Mouse (Mus musculus): ENCODE results near the gene Grip1. TPM values are rescaled to one million over a fixed set of nuclear protein-coding genes. Genes with fewer than 3 reads are reported as not detected.

Grip1 gene
- polyA plus RNA-seq, 1 experiment from 2014 or later: 5.0 TPM

GRCm38 (mm10) chr10:119427653-119428052 is 26.0 kb upstream of the Grip1 start:
- Histone ChIP-seq H3K4me1 (ENCODE audit: control insufficient read depth, insufficient read depth, low read length) (no peaks in the 10 kb centered on the region), H3K4me2 (ENCODE audit: low read depth, low read length) (no peak overlapping the region), H3K27ac (replicated peaks; ENCODE audit: low read depth, low read length) (no peak overlapping the region), H3K27me3 (replicated peaks; ENCODE audit: control insufficient read depth, insufficient read depth, low read length) (no peaks in the 10 kb centered on the region), H3K4me3 (ENCODE audit: low read depth, low read length) (no peak overlapping the region), H3K9me3 (ENCODE audit: control insufficient read depth, low read length) (no peaks in the 10 kb centered on the region), H3K9ac (ENCODE audit: low read depth, low read length) (no peak overlapping the region), H3K36me3 (ENCODE audit: control insufficient read depth, insufficient read depth, low read length) (no peaks in the 10 kb centered on the region)
- ATAC-seq (ENCODE audit: low read depth): no peak
- no peak for DNase-seq (ENCODE audit: low spot score)
- WGBS: 87% methylated on average over 7 of the region's 7 CpGs

DNA sequence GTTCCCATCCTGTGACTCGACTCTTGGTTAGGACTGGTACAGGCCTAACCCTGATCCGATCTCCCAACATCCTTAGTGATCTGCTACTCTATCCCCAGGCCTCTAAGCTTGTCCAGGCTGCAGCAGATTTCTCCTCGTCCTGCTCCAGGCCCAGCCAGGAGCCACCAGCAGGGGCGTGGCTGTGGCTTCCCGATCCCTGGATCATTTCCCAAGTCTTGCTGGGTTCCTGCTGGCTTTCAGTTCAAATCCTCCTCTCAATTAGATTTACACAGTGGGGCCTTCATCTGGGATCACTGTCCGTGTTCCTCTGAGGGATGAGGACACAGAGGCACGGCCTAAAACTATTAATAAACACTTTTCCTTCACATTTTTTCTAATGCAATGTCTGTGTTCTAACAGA is 25.5 kb upstream of the Grip1 start:
- H3K27ac ChIP-seq (replicated peaks; ENCODE audit: low read depth, low read length): no peak overlapping the region
- no peak for DNase-seq (ENCODE audit: low spot score)
- H3K4me1 ChIP-seq (ENCODE audit: control insufficient read depth, insufficient read depth, low read length): no peaks in the 10 kb centered on the region
- H3K27me3 ChIP-seq (replicated peaks; ENCODE audit: control insufficient read depth, insufficient read depth, low read length): no peaks in the 10 kb centered on the region
- no peaks in the 10 kb centered on the region for H3K9me3 ChIP-seq (ENCODE audit: control insufficient read depth, low read length)
- H3K9ac ChIP-seq (ENCODE audit: low read depth, low read length): no peak overlapping the region
- no peak for ATAC-seq (ENCODE audit: low read depth)
- H3K36me3 ChIP-seq (ENCODE audit: control insufficient read depth, insufficient read depth, low read length): no peaks in the 10 kb centered on the region
- no peak overlapping the region for H3K4me3 ChIP-seq (ENCODE audit: low read depth, low read length)
- WGBS: 58% methylated on average over 7 of the region's 7 CpGs
- no peak overlapping the region for H3K4me2 ChIP-seq (ENCODE audit: low read depth, low read length)

- no peak overlapping the region for H3K27ac ChIP-seq (replicated peaks; ENCODE audit: low read depth, low read length)
- ATAC-seq (ENCODE audit: low read depth) (no peak), DNase-seq (ENCODE audit: low spot score) (no peak)
- no peaks in the 10 kb centered on the region for H3K27me3 ChIP-seq (replicated peaks; ENCODE audit: control insufficient read depth, insufficient read depth, low read length)
- H3K36me3 ChIP-seq (ENCODE audit: control insufficient read depth, insufficient read depth, low read length): no peaks in the 10 kb centered on the region
- no peak overlapping the region for H3K4me2 ChIP-seq (ENCODE audit: low read depth, low read length)
- no peaks in the 10 kb centered on the region for H3K4me1 ChIP-seq (ENCODE audit: control insufficient read depth, insufficient read depth, low read length)
- no peaks in the 10 kb centered on the region for H3K9me3 ChIP-seq (ENCODE audit: control insufficient read depth, low read length)
- H3K9ac ChIP-seq (ENCODE audit: low read depth, low read length): no peak overlapping the region
- 82% methylated on average over 7 of the region's 7 CpGs for WGBS
- no peak overlapping the region for H3K4me3 ChIP-seq (ENCODE audit: low read depth, low read length)
Observed at GRCm38 (mm10) chr10:119430240-119430639, 23.4 kb upstream of the Grip1 start.

DNA sequence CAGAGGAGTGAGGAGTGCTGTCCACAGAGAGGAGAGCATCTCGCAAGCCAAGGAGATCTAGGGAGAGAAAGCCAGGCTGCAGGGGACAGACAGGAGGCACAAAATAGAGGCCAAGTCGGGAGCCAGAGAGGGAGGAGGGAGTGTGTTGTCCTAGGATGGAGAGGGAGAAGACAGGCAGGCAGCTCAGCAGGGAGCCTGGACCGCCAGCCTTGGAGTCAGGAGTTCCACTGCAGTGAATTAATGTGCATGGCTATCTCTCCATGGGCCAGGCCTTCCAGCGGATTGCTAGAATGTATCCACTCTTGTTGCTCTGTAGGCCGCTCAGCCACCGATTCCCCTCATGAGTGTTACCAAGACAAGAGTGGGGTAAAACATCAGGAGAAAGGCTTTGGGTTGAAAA is 21.8 kb upstream of the Grip1 start:
- H3K27ac ChIP-seq (replicated peaks; ENCODE audit: low read depth, low read length): no peak overlapping the region
- DNase-seq (ENCODE audit: low spot score) (no peak), ATAC-seq (ENCODE audit: low read depth) (no peak)
- no peak overlapping the region for H3K4me2 ChIP-seq (ENCODE audit: low read depth, low read length)
- H3K9ac ChIP-seq (ENCODE audit: low read depth, low read length): no peak overlapping the region
- WGBS: 62% methylated on average over 6 of the region's 6 CpGs
- no peaks in the 10 kb centered on the region for H3K36me3 ChIP-seq (ENCODE audit: control insufficient read depth, insufficient read depth, low read length)
- no peak overlapping the region for H3K4me3 ChIP-seq (ENCODE audit: low read depth, low read length)
- no peaks in the 10 kb centered on the region for H3K27me3 ChIP-seq (replicated peaks; ENCODE audit: control insufficient read depth, insufficient read depth, low read length)
- H3K4me1 ChIP-seq (ENCODE audit: control insufficient read depth, insufficient read depth, low read length): no peaks in the 10 kb centered on the region
- no peaks in the 10 kb centered on the region for H3K9me3 ChIP-seq (ENCODE audit: control insufficient read depth, low read length)

GRCm38 (mm10) chr10:119435818-119436217 is 17.8 kb upstream of the Grip1 start:
- Histone ChIP-seq H3K4me1 (ENCODE audit: control insufficient read depth, insufficient read depth, low read length) (no peaks in the 10 kb centered on the region), H3K4me3 (ENCODE audit: low read depth, low read length) (no peak overlapping the region), H3K9ac (ENCODE audit: low read depth, low read length) (no peak overlapping the region), H3K9me3 (ENCODE audit: control insufficient read depth, low read length) (no peaks in the 10 kb centered on the region), H3K27ac (replicated peaks; ENCODE audit: low read depth, low read length) (no peak overlapping the region), H3K27me3 (replicated peaks; ENCODE audit: control insufficient read depth, insufficient read depth, low read length) (no peaks in the 10 kb centered on the region), H3K4me2 (ENCODE audit: low read depth, low read length) (no peak overlapping the region), H3K36me3 (ENCODE audit: control insufficient read depth, insufficient read depth, low read length) (no peaks in the 10 kb centered on the region)
- DNase-seq (ENCODE audit: low spot score) (no peak), ATAC-seq (ENCODE audit: low read depth) (no peak)
- 88% methylated on average over 7 of the region's 7 CpGs for WGBS

- Histone ChIP-seq H3K4me3 (ENCODE audit: low read depth, low read length) (no peak overlapping the region), H3K27ac (replicated peaks; ENCODE audit: low read depth, low read length) (no peak overlapping the region), H3K9ac (ENCODE audit: low read depth, low read length) (no peak overlapping the region), H3K36me3 (ENCODE audit: control insufficient read depth, insufficient read depth, low read length) (no peaks in the 10 kb centered on the region), H3K4me2 (ENCODE audit: low read depth, low read length) (no peak overlapping the region), H3K27me3 (replicated peaks; ENCODE audit: control insufficient read depth, insufficient read depth, low read length) (no peaks in the 10 kb centered on the region), H3K9me3 (ENCODE audit: control insufficient read depth, low read length) (no peaks in the 10 kb centered on the region), H3K4me1 (ENCODE audit: control insufficient read depth, insufficient read depth, low read length) (no peaks in the 10 kb centered on the region)
- 77% methylated on average over 3 of the region's 3 CpGs for WGBS
- ATAC-seq (ENCODE audit: low read depth): no peak
- no peak for DNase-seq (ENCODE audit: low spot score)
Observed at GRCm38 (mm10) chr10:119437319-119437718, 16.3 kb upstream of the Grip1 start.

DNA sequence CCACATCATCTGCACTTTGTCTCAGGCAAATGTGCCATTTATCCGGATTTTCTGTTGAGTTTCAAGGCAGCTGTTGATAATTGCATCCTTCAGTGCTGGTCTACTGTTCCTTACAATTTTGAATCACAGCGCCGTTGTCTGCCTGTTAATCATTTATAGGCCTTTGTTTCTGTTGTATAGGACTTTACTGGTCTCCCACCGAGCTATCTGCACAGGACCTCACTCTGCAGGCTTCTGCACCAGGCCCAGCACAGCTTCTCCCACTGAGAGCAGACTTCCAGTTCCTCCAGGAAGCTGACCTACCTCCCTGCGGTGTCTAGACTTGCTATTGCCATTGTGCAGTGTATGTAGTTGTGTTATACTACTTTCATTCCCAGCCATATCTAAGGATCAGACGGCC is 11.9 kb upstream of the Grip1 start:
- WGBS: 53% methylated on average over 6 of the region's 6 CpGs
- Histone ChIP-seq H3K9ac (ENCODE audit: low read depth, low read length) (no peak overlapping the region), H3K4me1 (ENCODE audit: control insufficient read depth, insufficient read depth, low read length) (no peaks in the 10 kb centered on the region), H3K36me3 (ENCODE audit: control insufficient read depth, insufficient read depth, low read length) (no peaks in the 10 kb centered on the region), H3K4me2 (ENCODE audit: low read depth, low read length) (no peak overlapping the region), H3K4me3 (ENCODE audit: low read depth, low read length) (no peak overlapping the region), H3K27me3 (replicated peaks; ENCODE audit: control insufficient read depth, insufficient read depth, low read length) (no peaks in the 10 kb centered on the region), H3K27ac (replicated peaks; ENCODE audit: low read depth, low read length) (no peak overlapping the region), H3K9me3 (ENCODE audit: control insufficient read depth, low read length) (no peaks in the 10 kb centered on the region)
- no peak for ATAC-seq (ENCODE audit: low read depth)
- no peak for DNase-seq (ENCODE audit: low spot score)

- WGBS: 73% methylated on average over 14 of the region's 14 CpGs
- Histone ChIP-seq H3K9me3 (ENCODE audit: control insufficient read depth, low read length) (no peaks in the 10 kb centered on the region), H3K9ac (ENCODE audit: low read depth, low read length) (no peak overlapping the region), H3K4me2 (ENCODE audit: low read depth, low read length) (no peak overlapping the region), H3K4me3 (ENCODE audit: low read depth, low read length) (no peak overlapping the region), H3K36me3 (ENCODE audit: control insufficient read depth, insufficient read depth, low read length) (no peaks in the 10 kb centered on the region), H3K27ac (replicated peaks; ENCODE audit: low read depth, low read length) (no peak overlapping the region), H3K27me3 (replicated peaks; ENCODE audit: control insufficient read depth, insufficient read depth, low read length) (no peaks in the 10 kb centered on the region), H3K4me1 (ENCODE audit: control insufficient read depth, insufficient read depth, low read length) (no peaks in the 10 kb centered on the region)
- ATAC-seq (ENCODE audit: low read depth) (no peak), DNase-seq (ENCODE audit: low spot score) (no peak)
Observed at GRCm38 (mm10) chr10:119447392-119447914, 6.2 kb upstream of the Grip1 start.

DNA sequence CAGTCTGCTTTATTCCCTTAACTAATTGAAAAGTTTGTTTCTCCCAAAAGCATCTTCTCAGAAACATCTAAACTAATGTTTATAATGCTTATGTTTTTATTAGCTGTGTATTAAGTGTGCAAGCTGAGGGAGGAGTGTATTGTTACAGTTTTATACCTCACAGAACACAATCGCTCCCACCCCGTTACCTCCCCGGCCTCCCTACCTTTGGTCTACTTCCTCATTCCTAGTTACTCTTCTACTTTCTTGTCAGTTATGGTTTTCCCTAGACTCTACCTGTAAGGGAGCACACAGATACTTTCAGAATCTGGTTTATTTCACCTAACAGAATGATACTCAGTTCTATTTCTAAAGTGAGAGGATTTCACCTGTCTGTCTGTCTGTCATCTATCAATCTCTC is 5.7 kb upstream of the Grip1 start:
- H3K27me3 ChIP-seq (replicated peaks; ENCODE audit: control insufficient read depth, insufficient read depth, low read length): no peaks in the 10 kb centered on the region
- H3K4me2 ChIP-seq (ENCODE audit: low read depth, low read length): no peak overlapping the region
- peaks cover 4% of the 10 kb centered on the region; the same call in 1 of the 2 replicates for H3K4me1 ChIP-seq (ENCODE audit: control insufficient read depth, insufficient read depth, low read length)
- no peak overlapping the region for H3K27ac ChIP-seq (replicated peaks; ENCODE audit: low read depth, low read length)
- H3K9me3 ChIP-seq (ENCODE audit: control insufficient read depth, low read length): no peaks in the 10 kb centered on the region
- ATAC-seq (ENCODE audit: low read depth) (no peak), DNase-seq (ENCODE audit: low spot score) (no peak)
- no peak overlapping the region for H3K4me3 ChIP-seq (ENCODE audit: low read depth, low read length)
- WGBS: 91% methylated on average over 3 of the region's 3 CpGs
- no peaks in the 10 kb centered on the region for H3K36me3 ChIP-seq (ENCODE audit: control insufficient read depth, insufficient read depth, low read length)
- no peak overlapping the region for H3K9ac ChIP-seq (ENCODE audit: low read depth, low read length)
